Mouse (Mus musculus): ENCODE data around the gene Ttc37.

Ttc37 gene

GRCm38 (mm10) chr13:76157508-76157907 is 59.0 kb downstream of the Ttc37 start:
- no peak for DNase-seq (ENCODE audit: low read depth, low spot score)

GRCm38 (mm10) chr13:76160587-76160986 is 62.1 kb downstream of the Ttc37 start:
- DNase-seq (ENCODE audit: low read depth, low spot score): no peak

- no peak for DNase-seq (ENCODE audit: low read depth, low spot score)
Observed at GRCm38 (mm10) chr13:76174297-76174696, 75.8 kb downstream of the Ttc37 start.

- no peak for DNase-seq (ENCODE audit: low read depth, low spot score)
Observed at GRCm38 (mm10) chr13:76178700-76179099, 80.2 kb downstream of the Ttc37 start.

- no peak for DNase-seq (ENCODE audit: low read depth, low spot score)
Observed at GRCm38 (mm10) chr13:76187651-76188050, 89.1 kb downstream of the Ttc37 start.

GRCm38 (mm10) chr13:76189190-76189589 is 90.7 kb downstream of the Ttc37 start:
- no peak for DNase-seq (ENCODE audit: low read depth, low spot score)

GRCm38 (mm10) chr13:76190273-76190672 is 91.7 kb downstream of the Ttc37 start:
- no peak for DNase-seq (ENCODE audit: low read depth, low spot score)

GRCm38 (mm10) chr13:76194937-76195336 is 96.4 kb downstream of the Ttc37 start:
- no peak for DNase-seq (ENCODE audit: low read depth, low spot score)

- no peak for DNase-seq (ENCODE audit: low read depth, low spot score)
Observed at GRCm38 (mm10) chr13:76195431-76196138, 97.1 kb downstream of the Ttc37 start.

- DNase-seq (ENCODE audit: low read depth, low spot score): no peak
Observed at GRCm38 (mm10) chr13:76197297-76197848, 98.8 kb downstream of the Ttc37 start.

GRCm38 (mm10) chr13:76199943-76200342 is 101.4 kb downstream of the Ttc37 start:
- no peak for DNase-seq (ENCODE audit: low read depth, low spot score)

- DNase-seq (ENCODE audit: low read depth, low spot score): no peak
Observed at GRCm38 (mm10) chr13:76214928-76215327, 116.4 kb downstream of the Ttc37 start.

GRCm38 (mm10) chr13:76215397-76215796 is 116.9 kb downstream of the Ttc37 start:
- DNase-seq (ENCODE audit: low read depth, low spot score): peak; percentile 29
